Mouse (Mus musculus): ENCODE results near the gene Pnmt.

DNA sequence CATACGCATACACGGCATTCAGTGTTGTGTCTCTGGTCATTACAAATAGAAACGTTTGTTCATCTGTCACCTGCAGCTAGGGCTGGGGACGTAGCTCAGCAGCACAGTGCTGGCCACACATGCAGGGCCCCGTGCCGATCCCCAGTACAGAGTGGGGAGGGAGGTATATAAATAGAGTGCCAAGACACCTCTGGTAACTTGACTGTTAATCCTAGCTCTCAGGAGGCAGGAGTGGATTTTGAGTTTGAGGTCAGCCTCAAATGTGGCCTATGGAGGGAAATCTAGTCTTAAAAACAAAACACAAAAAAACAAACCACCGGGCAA lies 18.4 kb upstream of the Pnmt start:
- TF ChIP-seq POLR2A (IDR thresholded peaks at IDR 0.05; ENCODE audit: borderline replicate concordance, control insufficient read depth, low read depth, low read length) (no peak), CTCF (IDR thresholded peaks at IDR 0.05; ENCODE audit: control insufficient read depth, insufficient read depth, low read length) (no peak)

Measured in bone marrow, adult 2 months (tissue).